Mouse (Mus musculus) kidney, embryonic 15.5 days (tissue): ENCODE measurements around the gene Tjp1. TPM values are rescaled to one million over a fixed set of nuclear protein-coding genes. Genes with fewer than 3 reads are reported as not detected.

ENCODE experiments used
- ATAC-seq: fragments of 200-750 bp; cut with Nextera tagmentation; replicated peaks from 2 replicates; pipeline ENCODE4 v1.8.0; 2017; ENCODE audit warnings: moderate TSS enrichment; ENCODE audit not compliant: low FRiP score
- H3K27ac ChIP-seq: fragments of 300-500 bp; sonication (generic); 2 replicates; pipeline ENCODE4 v1.5.1; 2015; ENCODE audit warnings: mild to moderate bottlenecking, inconsistent platforms
- H3K27me3 ChIP-seq: fragments of 300-500 bp; sonication (generic); 2 replicates; pipeline ENCODE4 v1.6.1; 2015; ENCODE audit warnings: inconsistent platforms
- H3K36me3 ChIP-seq: fragments of 300-500 bp; sonication (generic); 2 replicates; pipeline ENCODE4 v1.6.1; 2015; ENCODE audit warnings: inconsistent platforms
- H3K4me1 ChIP-seq: fragments of 300-500 bp; sonication (generic); 2 replicates; pipeline ENCODE4 v1.6.1; 2015; ENCODE audit warnings: inconsistent platforms
- H3K4me2 ChIP-seq: fragments of 300-500 bp; sonication (generic); 2 replicates; pipeline ENCODE4 v1.6.1; 2015; ENCODE audit warnings: moderate library complexity, mild to moderate bottlenecking, inconsistent platforms
- H3K4me3 ChIP-seq: fragments of 300-500 bp; sonication (generic); replicated peaks from 2 replicates; pipeline ENCODE4 v1.5.1; 2015; ENCODE audit warnings: mild to moderate bottlenecking, inconsistent platforms
- H3K9ac ChIP-seq: fragments of 300-500 bp; sonication (generic); 2 replicates; pipeline ENCODE4 v1.6.1; 2015; ENCODE audit warnings: mild to moderate bottlenecking, inconsistent platforms
- H3K9me3 ChIP-seq: fragments of 300-500 bp; sonication (generic); replicated peaks from 2 replicates; pipeline ENCODE4 v1.6.1; 2016; ENCODE audit warnings: inconsistent platforms
- WGBS: fragments of 180-500 bp; shearing (Covaris S2); methylation state at CpG from one replicate; pipeline ENCODE4 v1.1.7; 2015; ENCODE audit warnings: mixed read lengths; 5-methylcytosine and 5-hydroxymethylcytosine counted together
- polyA plus RNA-seq: library from polyadenylated mRNA; unstranded; fragments of >200 nt; fragmentation: Nextera tagmentation; extraction: Ambion mirVana; gene quantifications from 2 replicates; pipeline ENCODE4 v1.2.1, GENCODE M21; 2015

Gene Tjp1
- polyA plus RNA-seq, 1 experiment from 2014 or later: 31.2 TPM

GRCm38 (mm10) chr7:65456031-65456430 is 71.5 kb downstream of the Tjp1 start:
- H3K9me3 ChIP-seq: no peaks in the 10 kb centered on the region
- H3K9ac ChIP-seq: no peak overlapping the region
- ATAC-seq: no peak
- no peaks in the 10 kb centered on the region for H3K36me3 ChIP-seq
- H3K27me3 ChIP-seq: no peaks in the 10 kb centered on the region
- H3K4me1 ChIP-seq: no peaks in the 10 kb centered on the region
- no peak overlapping the region for H3K4me3 ChIP-seq
- 42% methylated on average over 2 of the region's 2 CpGs for WGBS
- H3K27ac ChIP-seq: 0 out of 2 replicates have a peak overlapping the region, but pooled peaks have one; percentile 32
- H3K4me2 ChIP-seq: no peak overlapping the region

DNA sequence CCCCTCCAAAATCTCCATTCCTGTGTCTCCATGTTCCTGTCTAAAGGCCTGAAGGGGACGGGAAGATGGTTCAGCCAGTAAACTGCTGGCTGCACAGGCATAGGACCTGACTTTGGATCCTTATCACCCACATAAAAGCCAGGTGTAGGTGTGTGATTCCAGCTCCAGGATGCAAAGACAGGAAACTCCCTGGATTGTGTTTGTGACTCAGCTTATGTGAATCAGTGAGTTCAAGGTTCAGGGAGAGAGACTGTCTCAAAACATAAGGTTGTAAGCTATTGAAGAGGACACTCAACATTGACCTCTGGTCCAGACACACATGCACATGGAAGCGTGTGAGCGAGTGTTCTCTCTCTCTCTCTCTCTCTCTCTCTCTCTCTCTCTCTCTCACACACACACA is 72.4 kb downstream of the Tjp1 start:
- Histone ChIP-seq H3K9me3 (no peaks in the 10 kb centered on the region), H3K9ac (no peak overlapping the region), H3K27ac (peak overlapping the region; percentile 32; the same call in 1 of the 2 replicates), H3K36me3 (no peaks in the 10 kb centered on the region), H3K4me1 (no peaks in the 10 kb centered on the region), H3K4me3 (no peak overlapping the region), H3K27me3 (no peaks in the 10 kb centered on the region), H3K4me2 (no peak overlapping the region)
- 88% methylated on average over 3 of the region's 3 CpGs for whole genome bisulfite sequencing
- no peak for ATAC-seq

DNA sequence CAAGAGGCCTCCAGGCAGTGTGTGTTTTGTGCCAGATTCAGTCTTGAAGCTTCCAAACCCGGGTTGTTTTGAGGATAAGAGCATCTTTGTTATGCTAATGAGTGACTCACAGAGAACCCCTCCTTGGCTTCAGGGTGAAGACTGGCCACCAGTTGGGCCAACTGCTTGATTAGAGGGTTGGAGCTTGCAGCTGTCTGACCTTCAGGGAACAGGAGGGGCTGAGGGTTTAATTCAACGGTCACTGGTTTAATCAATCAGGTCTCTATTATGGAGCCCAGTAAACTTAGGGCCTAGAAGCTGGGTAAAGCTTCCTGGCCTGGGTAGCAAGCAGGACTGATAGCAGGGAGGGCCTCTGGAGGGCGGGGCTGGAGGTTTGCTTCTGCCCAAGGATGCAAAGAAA is 73.3 kb downstream of the Tjp1 start:
- Histone ChIP-seq H3K4me1 (no peaks in the 10 kb centered on the region), H3K27ac (no peak overlapping the region), H3K9me3 (no peaks in the 10 kb centered on the region), H3K4me2 (no peak overlapping the region), H3K4me3 (no peak overlapping the region), H3K36me3 (no peaks in the 10 kb centered on the region), H3K27me3 (no peaks in the 10 kb centered on the region), H3K9ac (no peak overlapping the region)
- 32% methylated on average over 3 of the region's 3 CpGs for WGBS
- ATAC-seq: no peak

- WGBS: 70% methylated on average over 3 of the region's 3 CpGs
- Histone ChIP-seq H3K4me2 (no peak overlapping the region), H3K4me1 (no peaks in the 10 kb centered on the region), H3K4me3 (no peak overlapping the region), H3K27me3 (no peaks in the 10 kb centered on the region), H3K27ac (no peak overlapping the region), H3K9me3 (no peaks in the 10 kb centered on the region), H3K36me3 (no peaks in the 10 kb centered on the region), H3K9ac (no peak overlapping the region)
- ATAC-seq: no peak
These were observed 75.3 kb downstream of the Tjp1 start for GRCm38 (mm10) chr7:65452246-65452645.

GRCm38 (mm10) chr7:65450158-65450557 is 77.4 kb downstream of the Tjp1 start:
- Histone ChIP-seq H3K27ac (no peak overlapping the region), H3K27me3 (no peaks in the 10 kb centered on the region), H3K9me3 (no peaks in the 10 kb centered on the region), H3K4me3 (no peak overlapping the region), H3K4me2 (no peak overlapping the region), H3K36me3 (no peaks in the 10 kb centered on the region), H3K4me1 (no peaks in the 10 kb centered on the region), H3K9ac (no peak overlapping the region)
- 57% methylated on average over 5 of the region's 5 CpGs for WGBS
- ATAC-seq: no peak

- H3K27me3 ChIP-seq: no peaks in the 10 kb centered on the region
- H3K27ac ChIP-seq: no peak overlapping the region
- no peak for ATAC-seq
- 69% methylated on average over 4 of the region's 4 CpGs for WGBS
- H3K9ac ChIP-seq: no peak overlapping the region
- no peaks in the 10 kb centered on the region for H3K36me3 ChIP-seq
- H3K4me1 ChIP-seq: 0 out of 2 replicates have a peak, but pooled peaks cover 6% of the 10 kb centered on the region
- no peaks in the 10 kb centered on the region for H3K9me3 ChIP-seq
- H3K4me2 ChIP-seq: no peak overlapping the region
- H3K4me3 ChIP-seq: no peak overlapping the region
These were observed 86.1 kb downstream of the Tjp1 start for GRCm38 (mm10) chr7:65441505-65441904.

- Histone ChIP-seq H3K4me2 (no peak overlapping the region), H3K9ac (no peak overlapping the region), H3K27me3 (no peaks in the 10 kb centered on the region), H3K9me3 (no peaks in the 10 kb centered on the region), H3K4me1 (0 out of 2 replicates have a peak, but pooled peaks cover 6% of the 10 kb centered on the region), H3K27ac (no peak overlapping the region), H3K4me3 (no peak overlapping the region), H3K36me3 (no peaks in the 10 kb centered on the region)
- ATAC-seq: no peak
- 84% methylated on average over 8 of the region's 8 CpGs for WGBS
These were observed 88.1 kb downstream of the Tjp1 start for GRCm38 (mm10) chr7:65439518-65439917.

DNA sequence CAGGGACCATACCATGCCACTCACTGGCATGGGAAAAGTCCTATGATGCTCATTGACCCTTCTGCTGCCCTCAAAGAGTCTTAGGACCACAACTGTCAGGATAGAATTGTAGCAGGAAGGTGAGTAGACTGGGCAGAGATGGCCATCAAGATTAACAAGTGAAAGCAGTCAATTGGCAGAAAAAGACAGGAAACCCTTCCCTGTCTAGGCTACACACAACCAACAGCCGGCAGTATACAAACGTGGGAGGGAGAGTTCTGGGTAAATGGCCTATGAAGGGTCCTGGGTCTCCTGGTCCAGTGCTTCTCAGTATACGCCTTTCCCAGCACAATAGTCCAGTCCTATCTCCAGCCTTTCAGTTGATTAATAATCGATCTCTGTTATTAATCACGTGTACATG is 89.4 kb downstream of the Tjp1 start:
- no peak overlapping the region for H3K9ac ChIP-seq
- H3K27ac ChIP-seq: no peak overlapping the region
- H3K4me3 ChIP-seq: no peak overlapping the region
- no peaks in the 10 kb centered on the region for H3K27me3 ChIP-seq
- no peak overlapping the region for H3K4me2 ChIP-seq
- ATAC-seq: no peak
- H3K4me1 ChIP-seq: 0 out of 2 replicates have a peak, but pooled peaks cover 6% of the 10 kb centered on the region
- no peaks in the 10 kb centered on the region for H3K9me3 ChIP-seq
- H3K36me3 ChIP-seq: no peaks in the 10 kb centered on the region
- 60% methylated on average over 5 of the region's 5 CpGs for WGBS

DNA sequence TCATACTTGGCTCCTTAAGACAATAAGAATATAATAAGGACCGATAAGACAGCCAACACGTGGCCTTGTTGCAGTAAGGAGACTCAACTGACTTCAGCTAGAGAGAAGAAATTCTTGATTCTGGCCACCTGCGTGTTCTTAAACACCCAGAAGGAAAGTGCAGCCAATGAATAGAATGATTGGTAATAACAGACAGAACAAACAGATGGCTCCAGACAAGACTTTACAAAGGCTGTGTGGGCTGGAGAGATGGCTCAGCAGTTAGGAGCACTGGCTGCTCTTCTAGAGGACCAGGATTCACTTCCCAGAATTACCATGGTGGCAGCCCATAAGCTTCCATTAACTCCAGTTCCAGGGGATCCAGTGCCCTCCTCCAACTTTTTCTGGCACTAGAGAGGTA is 90.7 kb downstream of the Tjp1 start:
- 86% methylated on average over 3 of the region's 3 CpGs for WGBS
- Histone ChIP-seq H3K9me3 (no peaks in the 10 kb centered on the region), H3K9ac (no peak overlapping the region), H3K4me2 (no peak overlapping the region), H3K27me3 (no peaks in the 10 kb centered on the region), H3K36me3 (no peaks in the 10 kb centered on the region), H3K4me3 (no peak overlapping the region), H3K4me1 (0 out of 2 replicates have a peak, but pooled peaks cover 6% of the 10 kb centered on the region), H3K27ac (no peak overlapping the region)
- ATAC-seq: no peak

DNA sequence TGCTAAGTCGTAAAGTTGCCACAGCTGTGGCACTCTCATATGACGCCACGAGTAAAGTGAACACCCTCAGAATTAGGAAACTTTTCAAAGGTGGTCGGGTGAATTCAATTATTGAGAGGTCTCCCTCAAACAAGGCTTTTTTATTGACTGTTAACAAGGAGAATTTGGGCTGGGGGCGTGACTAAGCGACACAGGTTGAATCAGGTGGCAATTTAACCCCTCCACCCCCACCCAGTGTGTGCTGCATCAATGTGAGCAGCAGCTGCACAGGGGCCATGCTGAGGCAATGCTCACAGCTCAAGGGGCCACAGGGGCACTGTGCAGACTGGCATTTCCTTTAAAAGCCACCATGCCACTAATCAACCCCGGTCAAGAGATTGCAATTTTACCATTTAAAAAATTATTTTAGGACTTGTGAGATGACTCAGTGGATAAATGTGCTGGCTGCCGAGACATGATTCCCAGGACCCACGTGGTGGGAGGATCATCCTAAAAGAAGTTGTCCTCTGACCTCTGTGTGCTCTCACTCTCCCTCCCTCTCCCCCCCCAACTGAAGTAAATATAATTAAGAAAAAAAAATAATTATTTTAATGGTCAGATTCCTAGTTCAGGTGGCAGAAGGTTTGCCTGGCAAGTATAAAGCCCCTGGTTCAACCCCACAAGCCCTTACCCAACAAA is 96.4 kb downstream of the Tjp1 start:
- peaks cover 17% of the 10 kb centered on the region for H3K4me1 ChIP-seq
- H3K9me3 ChIP-seq: no peaks in the 10 kb centered on the region
- no peaks in the 10 kb centered on the region for H3K36me3 ChIP-seq
- H3K4me2 ChIP-seq: no peak overlapping the region
- ATAC-seq: no peak
- H3K4me3 ChIP-seq: no peak overlapping the region
- H3K9ac ChIP-seq: no peak overlapping the region
- H3K27ac ChIP-seq: 0 out of 2 replicates have a peak overlapping the region, but pooled peaks have one; percentile 13
- 31% methylated on average over 9 of the region's 9 CpGs for WGBS
- H3K27me3 ChIP-seq: no peaks in the 10 kb centered on the region

DNA sequence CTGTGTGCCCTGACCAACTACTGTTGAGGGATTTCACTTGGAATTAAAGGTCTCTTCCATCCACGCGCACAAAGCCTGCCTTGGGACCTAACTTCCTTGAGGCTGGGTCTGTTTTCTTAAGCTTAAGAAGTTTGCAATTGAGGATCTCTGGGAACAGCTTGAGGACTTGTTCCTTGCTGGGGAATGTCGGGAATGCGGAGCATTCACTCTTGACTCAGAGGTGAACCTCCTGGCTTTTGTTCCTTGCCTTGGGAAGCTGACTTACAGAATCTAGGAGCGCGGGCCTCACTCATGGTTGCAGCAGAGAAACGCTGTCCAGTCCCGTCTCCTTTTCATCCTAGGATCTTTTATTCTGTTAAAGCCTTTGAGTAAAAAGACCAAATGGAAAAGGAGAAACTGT is 97.2 kb downstream of the Tjp1 start:
- 18% methylated on average over 8 of the region's 8 CpGs for WGBS
- no peaks in the 10 kb centered on the region for H3K36me3 ChIP-seq
- no peak overlapping the region for H3K4me3 ChIP-seq
- H3K9ac ChIP-seq: no peak overlapping the region
- no peaks in the 10 kb centered on the region for H3K27me3 ChIP-seq
- peak overlapping the region; percentile 54; the same call in 1 of the 2 replicates for H3K27ac ChIP-seq
- H3K9me3 ChIP-seq: no peaks in the 10 kb centered on the region
- H3K4me2 ChIP-seq: no peak overlapping the region
- ATAC-seq: 0 out of 2 replicates have a peak, but pooled peaks have one; percentile 60
- H3K4me1 ChIP-seq: peaks cover 17% of the 10 kb centered on the region

- Histone ChIP-seq H3K9ac (no peak overlapping the region), H3K9me3 (no peaks in the 10 kb centered on the region), H3K4me1 (peaks cover 27% of the 10 kb centered on the region), H3K4me3 (no peak overlapping the region), H3K27ac (peak overlapping the region; percentile 24), H3K4me2 (no peak overlapping the region), H3K36me3 (no peaks in the 10 kb centered on the region), H3K27me3 (no peaks in the 10 kb centered on the region)
- 47% methylated on average over 8 of the region's 8 CpGs for WGBS
- peak; percentile 47; the same call in 1 of the 2 replicates for ATAC-seq
These were observed 103.1 kb downstream of the Tjp1 start for GRCm38 (mm10) chr7:65424519-65424918.

DNA sequence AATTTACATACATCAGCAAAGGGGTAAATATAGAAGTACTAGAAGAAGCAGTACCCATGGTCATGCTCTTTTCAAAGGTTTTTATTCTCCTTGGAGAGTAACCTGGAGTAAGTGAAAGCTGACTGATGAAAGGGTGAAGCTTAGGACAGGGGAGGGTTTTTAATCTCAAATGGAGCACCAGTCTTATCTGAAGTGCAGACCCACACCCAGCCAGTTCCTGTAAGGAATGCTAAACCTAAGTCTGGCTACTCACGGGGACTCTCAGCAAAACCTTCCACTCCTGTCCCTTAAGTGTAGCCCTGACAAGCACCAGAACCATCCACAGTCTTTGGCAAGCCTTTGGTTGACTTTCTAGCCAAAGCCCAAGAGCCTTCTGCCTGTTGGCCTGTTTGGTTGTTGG is 105.1 kb downstream of the Tjp1 start:
- Histone ChIP-seq H3K9ac (no peak overlapping the region), H3K27ac (no peak overlapping the region), H3K4me1 (peaks cover 46% of the 10 kb centered on the region), H3K4me3 (no peak overlapping the region), H3K27me3 (no peaks in the 10 kb centered on the region), H3K36me3 (no peaks in the 10 kb centered on the region), H3K9me3 (no peaks in the 10 kb centered on the region), H3K4me2 (no peak overlapping the region)
- WGBS: 96% methylated on average over 1 of the region's 1 CpGs
- no peak for ATAC-seq
